Mouse (Mus musculus) heart, postnatal 0 days (tissue): ENCODE measurements at regions not wholly inside any gene's neighbourhood (a gene's known extent, or its start where the extent isn't known, plus 50 kb on each side); places are given as distances from the start of the nearest gene placed in this dataset.

Experiments
- CTCF ChIP-seq: IDR thresholded peaks from 2 replicates; pipeline ENCODE4 v1.5.1; 2016; ENCODE audit warnings: antibody characterized with exemption, control low read depth, low read depth
- EP300 ChIP-seq: IDR thresholded peaks from 2 replicates; pipeline ENCODE4 v1.6.1; 2016; ENCODE audit warnings: antibody characterized with exemption, low read depth

GRCm38 (mm10) chr7:136357011-136357410, 537.4 kb upstream of the Mgmt start:
- TF ChIP-seq CTCF: no peak
- TF ChIP-seq EP300: no peak
